Mouse (Mus musculus) fat pad, adult 2 months (tissue): Measurements from ENCODE around the gene Sympk.
"Not testable (repeated sequence)": the region's sequence is repeated elsewhere in the genome, so short reads cannot be mapped to it uniquely, and the experiment has no call there.

Experiments
- DNase-seq: peaks from one replicate; pipeline ENCODE4 v3.0.0-alpha.2; 2011; ENCODE audit warnings: low read depth, low spot score; ENCODE audit errors: extremely low read depth

Sympk gene

GRCm38 (mm10) chr7:19051161-19051560 lies 27.0 kb downstream of the Sympk start:
- no peak for DNase-seq

- DNase-seq: no peak
Observed at GRCm38 (mm10) chr7:19052345-19053135, 28.4 kb downstream of the Sympk start.

GRCm38 (mm10) chr7:19053136-19053532 lies 29.0 kb downstream of the Sympk start:
- DNase-seq: no peak

- DNase-seq: no peak
Observed at GRCm38 (mm10) chr7:19054047-19054776, 30.0 kb downstream of the Sympk start, which contains the start of gene Rsph6a. Gene Rsph6a (plus strand): TSS chr7:19054690.

- DNase-seq: no peak
Observed at GRCm38 (mm10) chr7:19054777-19055076, 30.6 kb downstream of the Sympk start.

GRCm38 (mm10) chr7:19055108-19055507 lies 30.9 kb downstream of the Sympk start:
- DNase-seq: no peak

- no peak for DNase-seq
Observed at GRCm38 (mm10) chr7:19057405-19057804, 33.2 kb downstream of the Sympk start.

- no peak for DNase-seq
Observed at GRCm38 (mm10) chr7:19065896-19066295, 41.7 kb downstream of the Sympk start.

GRCm38 (mm10) chr7:19067063-19067462 lies 42.9 kb downstream of the Sympk start:
- no peak for DNase-seq

GRCm38 (mm10) chr7:19067935-19068334 lies 43.8 kb downstream of the Sympk start:
- DNase-seq: no peak

GRCm38 (mm10) chr7:19068707-19069106 lies 44.5 kb downstream of the Sympk start:
- no peak for DNase-seq

- DNase-seq: no peak
Observed at GRCm38 (mm10) chr7:19069500-19069899, 45.3 kb downstream of the Sympk start.

GRCm38 (mm10) chr7:19071024-19071423 lies 46.8 kb downstream of the Sympk start:
- DNase-seq: not testable (repeated sequence)

- DNase-seq: no peak
Observed at GRCm38 (mm10) chr7:19073504-19073903, 49.3 kb downstream of the Sympk start.

GRCm38 (mm10) chr7:19074494-19074893 lies 50.3 kb downstream of the Sympk start:
- DNase-seq: no peak

GRCm38 (mm10) chr7:19075231-19075630 lies 51.1 kb downstream of the Sympk start:
- no peak for DNase-seq

- DNase-seq: no peak
Observed at GRCm38 (mm10) chr7:19075723-19076585, 51.8 kb downstream of the Sympk start, which contains the start of gene Dmwd. Gene Dmwd (plus strand): TSS chr7:19076227.

- no peak for DNase-seq
Observed at GRCm38 (mm10) chr7:19076586-19076991, 52.4 kb downstream of the Sympk start.

- no peak for DNase-seq
Observed at GRCm38 (mm10) chr7:19077761-19078160, 53.6 kb downstream of the Sympk start.

GRCm38 (mm10) chr7:19078732-19079131 lies 54.6 kb downstream of the Sympk start:
- DNase-seq: no peak

- no peak for DNase-seq
Observed at GRCm38 (mm10) chr7:19080451-19080950, 56.3 kb downstream of the Sympk start.
